Mouse (Mus musculus) Patski (cell line): Measurements from ENCODE around the gene Git2. TPM values are rescaled to one million over a fixed set of nuclear protein-coding genes. Genes with fewer than 3 reads are reported as not detected.

Experiments used
- ATAC-seq: fragments of 100-300 bp; one replicate; pipeline ENCODE4 v1.8.0; 2021
- CTCF ChIA-PET: fragments of 350-600 bp; sonication (Branson Sonifier 250); formaldehyde crosslinking; loops from one replicate; lab custom pipeline; 2022; ENCODE audit warnings: inconsistent platforms; lab: Charles Lee
- POLR2A ChIA-PET: fragments of 350-600 bp; sonication (Branson Sonifier 250); formaldehyde crosslinking; loops from one replicate; lab custom pipeline; 2022; ENCODE audit warnings: antibody characterized with exemption, inconsistent platforms; lab: Charles Lee
- DNase-seq: peaks from one replicate; pipeline ENCODE4 v3.0.0-alpha.2; 2011; ENCODE audit warnings: low read depth, low spot score
- H3K27me3 ChIP-seq: fragments of 371-371 bp; one replicate; pipeline ENCODE4 v1.5.1; 2021
- CTCF ChIP-seq: fragments of 100-300 bp; IDR thresholded peaks from one replicate; pipeline ENCODE4 v1.5.1; 2021
- in situ Hi-C: fragments of 300-500 bp; cut with MboI; formaldehyde crosslinking; loops from 3 replicates; pipeline ENCODE4 v1.11.1; 2018; ENCODE audit warnings: low pct_unique_long_range_greater_than_20kb, mixed read lengths
- polyA plus RNA-seq: library from polyadenylated mRNA; unstranded; gene quantifications from one replicate; pipeline ENCODE4 v1.2.3, GENCODE M21; 2021

The Git2 gene
- polyA plus RNA-seq, 1 experiment from 2014 or later: 53.6 TPM

DNA sequence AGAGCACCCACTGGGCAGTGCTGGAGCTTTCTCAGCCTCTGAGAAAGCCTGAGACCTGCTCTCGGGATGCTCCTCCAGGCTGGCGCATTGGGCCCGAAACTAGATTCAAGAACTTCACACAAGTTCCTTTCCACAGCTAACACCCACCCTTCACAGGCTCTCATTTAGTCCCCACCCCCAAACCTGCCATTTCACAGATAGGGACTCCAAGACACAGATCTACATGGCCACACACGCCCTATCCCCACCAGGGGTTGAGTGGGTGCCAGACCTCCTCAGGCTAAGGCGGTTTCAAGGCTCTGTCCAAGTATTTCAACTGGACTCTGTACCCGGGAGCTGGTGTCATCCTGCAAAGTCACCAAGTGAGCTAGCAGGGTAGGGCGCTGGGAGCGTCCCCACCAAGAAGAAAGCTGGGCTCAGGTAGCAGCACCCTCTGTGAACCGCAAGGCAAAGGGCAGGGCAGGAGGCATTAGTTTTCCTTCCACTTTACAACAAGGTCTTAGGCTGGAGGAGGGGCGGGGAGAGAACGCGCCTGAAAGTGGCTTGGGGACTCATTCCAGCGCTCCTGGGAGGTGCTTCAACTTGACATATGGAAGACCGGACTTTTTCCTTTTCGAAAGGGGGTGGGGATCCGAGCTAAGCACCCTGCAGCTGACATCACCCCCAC, 85.5 kb downstream of the Git2 start:
- ChIA-PET CTCF (interaction anchor here (1.9 kb wide), 2 partner anchors 22 to 70 kb away, joined by 6 to 8 read pairs; no protein-coding TSS in a partner anchor), POLR2A (interaction anchor here (0.6 kb wide), 2 partner anchors 29 to 275 kb away, joined by 4 to 6 read pairs; no protein-coding TSS in a partner anchor)
- H3K27me3 ChIP-seq: peaks cover 5% of the 10 kb centered on the region
- no peak for TF ChIP-seq CTCF
- in situ Hi-C loops: no loop called here
- no peak for DNase-seq
- ATAC-seq: no peak

DNA sequence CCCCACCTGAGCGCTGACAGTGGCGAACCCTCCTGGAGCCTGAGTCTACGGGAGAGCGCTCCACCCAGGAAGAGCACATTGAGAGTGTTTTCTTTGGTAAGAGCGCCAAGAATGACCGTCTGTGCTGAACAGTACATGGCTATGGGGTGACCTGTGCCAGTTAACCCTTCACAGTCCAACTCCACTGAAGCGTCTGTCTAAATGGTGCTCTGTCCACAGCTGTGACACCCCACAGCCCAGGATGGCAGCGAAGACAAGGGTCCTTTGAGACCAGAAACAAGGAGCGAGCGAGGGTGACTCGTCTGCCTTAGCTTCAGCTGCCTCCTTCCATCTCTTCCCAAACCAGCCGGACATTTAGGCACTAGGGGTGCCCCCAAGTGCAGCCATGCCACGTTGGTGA, 86.6 kb downstream of the Git2 start:
- ChIA-PET CTCF (interaction anchor here (1.9 kb wide), 1 partner anchor 69 kb away, joined by 8 read pairs; no protein-coding TSS in a partner anchor), POLR2A (no interaction called here)
- in situ Hi-C loops: no loop called here
- DNase-seq: no peak
- H3K27me3 ChIP-seq: peaks cover 5% of the 10 kb centered on the region
- TF ChIP-seq CTCF: no peak
- no peak for ATAC-seq

DNA sequence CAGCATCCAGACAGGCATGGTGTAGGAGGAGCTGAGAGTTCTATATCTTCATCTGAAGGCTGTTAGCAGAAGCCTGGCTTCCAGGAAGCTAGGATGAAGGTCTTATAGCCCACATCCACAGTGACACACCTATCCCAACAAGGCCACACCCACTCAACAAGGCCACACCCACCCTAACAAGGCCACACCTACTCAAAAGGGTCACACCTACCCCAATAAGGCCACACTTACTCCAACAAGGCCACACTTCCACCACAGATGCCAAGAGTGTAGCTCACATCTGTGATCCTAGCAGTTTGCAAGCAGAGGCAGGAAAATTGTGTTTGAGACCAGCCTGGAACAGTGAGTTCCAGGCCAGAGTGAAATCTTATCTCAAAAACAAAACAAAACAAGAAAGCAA, 87.4 kb downstream of the Git2 start:
- POLR2A ChIA-PET: no interaction called here
- DNase-seq: no peak
- ATAC-seq: no peak
- in situ Hi-C loops: no loop called here
- CTCF ChIA-PET: interaction anchor here (0.8 kb wide), 1 partner anchor 18 kb away, joined by 3 read pairs; no protein-coding TSS in a partner anchor
- TF ChIP-seq CTCF: no peak
- no peaks in the 10 kb centered on the region for H3K27me3 ChIP-seq

DNA sequence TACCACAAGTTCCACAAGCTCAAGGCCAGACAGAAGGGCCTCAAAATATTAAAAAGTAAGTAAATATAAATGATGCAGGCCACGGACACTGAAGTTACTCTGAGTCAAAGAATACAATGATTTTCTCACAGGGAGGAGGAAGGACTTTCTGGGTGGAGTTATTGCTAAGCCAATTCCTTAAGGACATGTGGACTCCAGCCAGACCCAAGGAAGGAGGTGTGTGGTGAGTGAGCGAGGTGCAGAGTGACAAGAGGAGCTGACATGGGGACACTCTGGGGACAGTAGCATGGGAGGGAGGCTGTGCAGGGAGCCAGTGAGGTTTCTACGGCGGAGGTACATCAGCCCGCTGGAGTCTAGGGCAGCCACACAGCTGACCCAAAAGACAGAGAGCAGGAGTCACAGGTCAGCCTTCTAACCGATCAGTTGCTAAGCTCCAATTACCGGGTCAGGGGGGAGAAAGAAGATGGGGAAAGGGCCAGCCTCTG, 88.5 kb downstream of the Git2 start:
- ChIA-PET POLR2A (no interaction called here), CTCF (no interaction called here)
- no peak for ATAC-seq
- no peak for DNase-seq
- no peaks in the 10 kb centered on the region for H3K27me3 ChIP-seq
- TF ChIP-seq CTCF: no peak
- in situ Hi-C loops: no loop called here

DNA sequence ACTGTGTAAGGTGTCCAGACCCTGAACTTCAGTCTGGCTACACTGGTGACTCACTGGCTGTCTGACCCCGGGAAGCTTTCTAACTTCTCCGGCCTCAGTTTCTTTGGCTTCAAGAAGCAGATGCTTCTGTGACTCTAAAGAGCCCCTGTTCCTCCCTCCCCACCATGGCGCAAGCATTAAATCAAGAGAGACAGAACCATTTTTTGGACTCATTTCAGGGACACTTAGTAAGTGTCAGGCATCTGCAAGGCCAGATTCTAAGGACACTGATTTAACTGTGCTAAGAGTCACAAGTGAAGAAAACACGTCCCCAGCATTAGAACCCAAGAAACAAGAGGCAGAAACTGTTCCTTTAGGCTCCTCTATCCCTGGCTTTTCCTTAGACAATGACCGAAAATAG, 89.3 kb downstream of the Git2 start:
- POLR2A ChIA-PET: interaction anchor here (0.6 kb wide), 1 partner anchor 173 kb away, joined by 3 read pairs; no protein-coding TSS in a partner anchor
- CTCF ChIA-PET: interaction anchor here (1.1 kb wide), 1 partner anchor 62 kb away, joined by 3 read pairs; no protein-coding TSS in a partner anchor
- ATAC-seq (no peak), DNase-seq (no peak)
- no peak for TF ChIP-seq CTCF
- in situ Hi-C loops: no loop called here
- H3K27me3 ChIP-seq: no peaks in the 10 kb centered on the region

DNA sequence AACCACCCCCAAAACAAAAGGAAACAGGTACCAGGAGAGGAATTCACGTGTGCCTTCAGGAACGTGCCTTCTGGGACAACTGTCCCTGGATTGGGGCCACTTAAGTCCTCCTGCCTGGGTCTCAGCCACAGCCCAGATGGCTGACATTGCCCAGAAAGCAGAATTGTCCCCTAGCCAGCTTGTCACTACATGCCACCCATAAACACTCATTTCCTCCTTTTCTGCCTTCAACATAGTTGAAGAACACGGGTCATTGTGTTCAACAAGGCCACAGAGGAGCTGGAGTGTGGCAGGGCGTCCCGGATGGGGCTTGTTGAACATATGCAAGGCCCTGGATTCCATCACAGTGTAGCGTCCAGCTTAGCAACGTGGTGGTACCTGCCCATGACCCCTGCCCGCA, 93.6 kb downstream of the Git2 start:
- no peak for DNase-seq
- in situ Hi-C loops: no loop called here
- H3K27me3 ChIP-seq: no peaks in the 10 kb centered on the region
- ChIA-PET CTCF (interaction anchor here (0.9 kb wide), 1 partner anchor 74 kb away, joined by 3 read pairs; no protein-coding TSS in a partner anchor), POLR2A (no interaction called here)
- no peak for TF ChIP-seq CTCF
- no peak for ATAC-seq

DNA sequence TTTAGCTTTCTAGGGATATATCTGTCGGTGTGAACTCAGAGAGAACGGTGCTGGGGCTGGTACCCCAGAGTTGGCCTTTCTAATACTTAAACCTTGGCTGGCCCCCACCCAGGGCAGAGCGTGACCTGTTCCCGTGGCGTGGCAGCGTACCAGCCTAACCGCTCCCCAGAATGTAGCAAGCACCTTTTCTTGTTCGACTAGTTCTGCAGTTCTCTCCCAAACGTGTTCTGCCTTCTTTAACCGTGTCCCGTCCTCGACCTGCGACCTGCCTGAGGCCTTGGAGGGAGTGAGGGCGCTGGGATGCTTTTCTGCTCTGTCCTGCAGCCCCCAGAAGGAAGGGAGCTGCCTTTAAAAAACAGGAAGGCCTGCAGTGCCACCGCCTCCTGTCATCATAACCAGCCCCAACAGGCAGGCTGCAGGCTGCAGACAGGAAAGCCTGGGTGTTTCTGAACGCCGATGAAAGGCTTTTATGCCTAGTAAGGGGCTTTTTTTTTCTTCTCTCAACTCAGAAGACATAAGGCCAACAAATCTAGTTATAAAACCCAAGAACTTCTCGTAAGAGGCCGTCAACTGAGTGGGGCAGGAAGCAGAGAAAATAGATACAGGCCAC, 94.5 kb downstream of the Git2 start:
- no peak for ATAC-seq
- no peak for TF ChIP-seq CTCF
- CTCF ChIA-PET: no interaction called here
- no peaks in the 10 kb centered on the region for H3K27me3 ChIP-seq
- POLR2A ChIA-PET: no interaction called here
- in situ Hi-C loops: no loop called here
- no peak for DNase-seq

DNA sequence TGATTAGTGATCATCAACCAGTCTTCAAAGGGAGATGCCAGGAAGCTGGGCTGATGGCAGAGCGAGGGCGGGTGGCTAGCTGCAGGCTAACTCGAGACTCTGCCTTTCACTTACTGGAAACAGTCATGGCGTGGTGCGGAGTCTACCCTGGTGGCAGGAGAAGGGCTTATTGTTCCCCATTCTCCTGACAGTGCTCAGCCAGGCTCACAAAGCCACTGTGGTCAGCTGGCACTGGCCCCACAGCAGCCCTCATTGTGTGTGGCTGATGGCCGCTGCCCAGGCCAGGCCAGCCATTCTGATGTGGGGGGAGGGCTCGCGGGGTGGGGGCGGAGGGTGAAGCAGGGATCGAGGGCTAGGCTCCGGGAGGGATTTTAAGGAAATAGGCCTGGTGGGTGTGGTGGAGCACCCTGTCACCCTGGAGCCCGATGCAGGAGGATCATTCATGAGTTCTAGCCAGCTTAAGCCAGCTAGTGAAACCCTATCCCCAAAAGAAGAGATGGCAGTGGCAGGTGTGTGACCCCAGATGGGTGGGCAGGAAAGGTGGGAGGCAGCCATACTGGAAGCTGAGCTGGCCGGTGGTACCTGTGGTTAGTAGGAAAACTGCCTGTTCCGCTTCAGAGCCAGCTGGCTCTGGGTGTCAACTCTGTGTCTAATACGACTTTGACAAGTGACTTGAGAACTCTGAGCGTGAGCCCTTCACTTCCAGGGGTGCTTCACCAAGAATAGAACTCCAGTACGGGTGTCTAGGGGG, 95.3 kb downstream of the Git2 start:
- no peak for DNase-seq
- ATAC-seq: no peak
- no peaks in the 10 kb centered on the region for H3K27me3 ChIP-seq
- CTCF ChIA-PET: no interaction called here
- TF ChIP-seq CTCF: no peak
- in situ Hi-C loops: no loop called here
- POLR2A ChIA-PET: no interaction called here

Other genes with a start within 250 kb of the Git2 start
- 2.1 TPM for gene Fam222a, start 207.5 kb downstream of the Git2 start, polyA plus RNA-seq
- 88.3 TPM for gene Trpv4, start 117.1 kb downstream of the Git2 start, polyA plus RNA-seq
- 61.4 TPM for gene Gltp, start 84.5 kb downstream of the Git2 start, polyA plus RNA-seq
- 24.5 TPM for gene Tchp, start 67.8 kb downstream of the Git2 start, polyA plus RNA-seq
- 144 TPM for gene Ankrd13a, start 840 bp downstream of the Git2 start, polyA plus RNA-seq
- 40.7 TPM for gene 1500011B03Rik, start 48.0 kb upstream of the Git2 start, polyA plus RNA-seq
- gene 4930519G04Rik, start 78.1 kb upstream of the Git2 start, polyA plus RNA-seq: 0.04 TPM
- not detected for gene Gm9936, start 83.2 kb upstream of the Git2 start, polyA plus RNA-seq
- 1.6 TPM for gene Oasl2, start 121.4 kb upstream of the Git2 start, polyA plus RNA-seq
- 0.10 TPM for gene Oasl1, start 147.7 kb upstream of the Git2 start, polyA plus RNA-seq
- gene 2210016L21Rik, start 166.6 kb upstream of the Git2 start, polyA plus RNA-seq: 53.0 TPM
- 0.05 TPM for gene Hnf1a, start 195.6 kb upstream of the Git2 start, polyA plus RNA-seq
- gene Sppl3, start 235.6 kb upstream of the Git2 start, polyA plus RNA-seq: 71.9 TPM